Mouse (Mus musculus) thymus, adult 2 months (tissue): ENCODE measurements around the gene Frmd4a. TPM values are rescaled to one million over a fixed set of nuclear protein-coding genes. Genes with fewer than 3 reads are reported as not detected.

Experiments used
- DNase-seq: peaks from one replicate; pipeline ENCODE4 v3.0.0; 2021
- H3K27ac ChIP-seq: fragments of 200-500 bp; 2 replicates; pipeline ENCODE4 v1.5.1; 2012; ENCODE audit warnings: low read length, control low read depth; ENCODE audit not compliant: control insufficient read depth, insufficient read depth
- H3K27me3 ChIP-seq: fragments of 200-500 bp; 2 replicates; pipeline ENCODE4 v1.6.1; 2012; ENCODE audit warnings: mild to moderate bottlenecking, low read length, moderate library complexity, mixed read lengths; ENCODE audit not compliant: control insufficient read depth, insufficient read depth
- H3K36me3 ChIP-seq: fragments of 200-500 bp; 2 replicates; pipeline ENCODE4 v1.6.1; 2012; ENCODE audit warnings: mild to moderate bottlenecking, low read length, moderate library complexity; ENCODE audit not compliant: control insufficient read depth, insufficient read depth
- H3K4me1 ChIP-seq: fragments of 200-500 bp; replicated peaks from 2 replicates; pipeline ENCODE4 v1.6.1; 2012; ENCODE audit warnings: low read length; ENCODE audit not compliant: control insufficient read depth, insufficient read depth
- H3K4me3 ChIP-seq: fragments of 200-500 bp; 2 replicates; pipeline ENCODE4 v1.5.1; 2012; ENCODE audit warnings: mild to moderate bottlenecking, low read length, control low read depth, moderate library complexity; ENCODE audit not compliant: control insufficient read depth, insufficient read depth
- CTCF ChIP-seq: fragments of 200-500 bp; IDR thresholded peaks from 2 replicates; pipeline ENCODE4 v1.5.1; 2012; ENCODE audit warnings: mild to moderate bottlenecking, control low read depth, low read length, moderate library complexity, borderline replicate concordance; ENCODE audit not compliant: control insufficient read depth, poor library complexity, insufficient read depth; ENCODE audit errors: extremely low read depth
- POLR2A ChIP-seq: fragments of 200-500 bp; IDR thresholded peaks from 2 replicates; pipeline ENCODE4 v1.6.1; 2012; ENCODE audit warnings: mild to moderate bottlenecking, low read length, control low read depth, moderate library complexity; ENCODE audit not compliant: control insufficient read depth, poor library complexity, insufficient read depth; ENCODE audit errors: extremely low read depth
- WGBS: fragments of 180-500 bp; shearing (Covaris S2); methylation state at CpG from one replicate; pipeline ENCODE4 v1.1.7; 2018; 5-methylcytosine and 5-hydroxymethylcytosine counted together
- polyA plus RNA-seq: library from polyadenylated mRNA; depleted of rRNA; stranded (reverse); fragments of >200 nt; gene quantifications from 2 replicates; pipeline ENCODE4 v1.2.3, GENCODE M21; 2012

Frmd4a gene
- polyA plus RNA-seq, 1 experiment = 17.5 TPM

GRCm38 (mm10) chr2:4298325-4299215 is 281.1 kb downstream of the Frmd4a start:
- WGBS = 49% methylated on average over 19 of the region's 19 CpGs
- H3K4me3 ChIP-seq = no peak overlapping the region
- H3K36me3 ChIP-seq = no peaks in the 10 kb centered on the region
- H3K4me1 ChIP-seq = no peaks in the 10 kb centered on the region
- TF ChIP-seq POLR2A (no peak), CTCF (no peak)
- H3K27ac ChIP-seq = no peak overlapping the region
- DNase-seq = no peak
- no peaks in the 10 kb centered on the region for H3K27me3 ChIP-seq

DNA sequence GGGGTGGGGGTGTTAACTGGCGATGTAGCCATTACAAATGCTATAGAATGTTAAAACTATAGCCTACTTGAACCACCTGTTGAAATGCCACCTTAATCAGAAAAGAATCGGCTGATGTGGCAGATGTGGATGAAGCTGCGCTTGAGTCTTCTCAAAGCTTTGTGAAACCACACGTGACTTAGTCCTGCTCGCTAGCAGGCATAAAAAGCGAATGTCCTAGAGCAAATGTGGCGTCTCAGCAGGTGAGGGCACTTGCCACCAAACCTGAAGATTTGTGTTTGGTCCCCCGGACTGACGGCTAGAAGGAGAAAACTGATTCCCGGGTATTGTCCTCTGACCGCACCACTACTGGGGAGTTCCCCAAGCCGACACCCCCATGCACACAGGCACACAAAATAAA is 282.1 kb downstream of the Frmd4a start:
- TF ChIP-seq POLR2A (no peak), CTCF (no peak)
- H3K27me3 ChIP-seq = no peaks in the 10 kb centered on the region
- H3K4me3 ChIP-seq = no peak overlapping the region
- no peaks in the 10 kb centered on the region for H3K36me3 ChIP-seq
- 86% methylated on average over 12 of the region's 12 CpGs for WGBS
- no peaks in the 10 kb centered on the region for H3K4me1 ChIP-seq
- no peak for DNase-seq
- H3K27ac ChIP-seq = no peak overlapping the region

DNA sequence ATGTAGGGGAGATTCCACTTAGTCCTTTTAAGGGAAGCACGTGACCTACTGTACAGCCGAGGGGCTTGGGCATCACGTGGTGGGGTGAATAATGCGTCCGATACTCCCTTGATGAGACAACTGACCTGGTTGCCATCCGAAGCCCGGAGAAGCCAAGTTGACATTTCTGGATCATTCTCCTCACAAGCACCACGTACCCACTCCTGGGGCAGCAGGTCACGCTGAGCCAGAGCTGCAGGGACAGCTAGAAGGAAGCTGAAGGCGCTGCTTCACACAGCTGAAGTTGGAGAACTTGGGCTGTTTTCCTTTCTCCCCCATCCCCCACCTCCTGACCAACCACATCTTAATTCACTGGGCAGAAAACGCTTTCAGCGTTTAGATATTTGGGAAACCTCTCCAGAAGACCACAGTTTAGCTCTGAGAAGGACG is 282.9 kb downstream of the Frmd4a start:
- no peak for DNase-seq
- 28% methylated on average over 13 of the region's 13 CpGs for WGBS
- Histone ChIP-seq H3K27me3 (no peaks in the 10 kb centered on the region), H3K27ac (no peak overlapping the region), H3K4me3 (no peak overlapping the region), H3K4me1 (no peaks in the 10 kb centered on the region), H3K36me3 (no peaks in the 10 kb centered on the region)
- TF ChIP-seq POLR2A (no peak), CTCF (no peak)

- Histone ChIP-seq H3K4me3 (no peak overlapping the region), H3K27ac (no peak overlapping the region), H3K27me3 (no peaks in the 10 kb centered on the region), H3K36me3 (no peaks in the 10 kb centered on the region), H3K4me1 (no peaks in the 10 kb centered on the region)
- no peak for DNase-seq
- 5% methylated on average over 8 of the region's 8 CpGs for WGBS
- TF ChIP-seq CTCF (no peak), POLR2A (no peak)
Observed at GRCm38 (mm10) chr2:4300816-4301215, 283.3 kb downstream of the Frmd4a start.

- TF ChIP-seq CTCF (no peak), POLR2A (no peak)
- WGBS = 29% methylated on average over 5 of the region's 6 CpGs
- no peaks in the 10 kb centered on the region for H3K27me3 ChIP-seq
- no peaks in the 10 kb centered on the region for H3K4me1 ChIP-seq
- no peak for DNase-seq
- H3K36me3 ChIP-seq = no peaks in the 10 kb centered on the region
- H3K4me3 ChIP-seq = no peak overlapping the region
- no peak overlapping the region for H3K27ac ChIP-seq
Observed at GRCm38 (mm10) chr2:4301256-4301655, 283.7 kb downstream of the Frmd4a start.

- WGBS = 71% methylated on average over 7 of the region's 7 CpGs
- TF ChIP-seq CTCF (no peak), POLR2A (no peak)
- DNase-seq = no peak
- Histone ChIP-seq H3K4me1 (no peaks in the 10 kb centered on the region), H3K27ac (no peak overlapping the region), H3K36me3 (no peaks in the 10 kb centered on the region), H3K4me3 (no peak overlapping the region), H3K27me3 (no peaks in the 10 kb centered on the region)
Observed at GRCm38 (mm10) chr2:4301692-4302091, 284.2 kb downstream of the Frmd4a start.
